Mouse (Mus musculus) megakaryocyte, embryonic 14.5 days (primary cell): ENCODE measurements around the gene Rpn2.

Experiments used
- FLI1 ChIP-seq: IDR thresholded peaks from 2 replicates; pipeline ENCODE4 v1.6.1; 2012; ENCODE audit warnings: low read length, inconsistent platforms, mixed read lengths
- GATA1 ChIP-seq: IDR thresholded peaks from 3 replicates; pipeline ENCODE4 v1.6.1; 2012; ENCODE audit warnings: mixed read lengths, low read length, inconsistent platforms, borderline replicate concordance

DNA sequence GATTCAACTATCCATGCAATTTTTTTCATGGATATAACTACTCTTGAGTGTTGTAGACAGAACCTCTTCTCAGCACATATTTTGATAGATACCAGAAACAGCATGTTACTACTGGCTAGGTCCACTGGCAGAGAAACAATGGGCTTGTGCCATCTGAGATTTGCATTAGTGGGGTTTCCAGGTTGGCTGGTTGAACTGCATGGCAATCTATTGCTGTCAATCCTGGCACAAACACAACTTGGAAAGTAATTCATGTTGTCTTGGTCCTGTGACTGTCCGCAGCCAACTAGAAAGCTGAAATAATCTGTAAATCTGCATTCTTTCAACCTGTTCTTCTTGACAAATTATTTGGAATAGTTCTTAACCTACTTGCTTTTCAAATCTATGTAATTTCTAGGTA, 15.7 kb upstream of the Rpn2 start:
- no peak for TF ChIP-seq GATA1
- TF ChIP-seq FLI1: no peak
